Mouse (Mus musculus) cerebellum, postnatal 10 days (tissue): ENCODE measurements around the gene Siah3.

ENCODE experiments used
- DNase-seq, 2 experiments: peaks; one replicate each; pipeline ENCODE4 v3.0.0; 2021; ENCODE audit warnings: mixed read lengths in 2 of 2

Siah3 gene

DNA sequence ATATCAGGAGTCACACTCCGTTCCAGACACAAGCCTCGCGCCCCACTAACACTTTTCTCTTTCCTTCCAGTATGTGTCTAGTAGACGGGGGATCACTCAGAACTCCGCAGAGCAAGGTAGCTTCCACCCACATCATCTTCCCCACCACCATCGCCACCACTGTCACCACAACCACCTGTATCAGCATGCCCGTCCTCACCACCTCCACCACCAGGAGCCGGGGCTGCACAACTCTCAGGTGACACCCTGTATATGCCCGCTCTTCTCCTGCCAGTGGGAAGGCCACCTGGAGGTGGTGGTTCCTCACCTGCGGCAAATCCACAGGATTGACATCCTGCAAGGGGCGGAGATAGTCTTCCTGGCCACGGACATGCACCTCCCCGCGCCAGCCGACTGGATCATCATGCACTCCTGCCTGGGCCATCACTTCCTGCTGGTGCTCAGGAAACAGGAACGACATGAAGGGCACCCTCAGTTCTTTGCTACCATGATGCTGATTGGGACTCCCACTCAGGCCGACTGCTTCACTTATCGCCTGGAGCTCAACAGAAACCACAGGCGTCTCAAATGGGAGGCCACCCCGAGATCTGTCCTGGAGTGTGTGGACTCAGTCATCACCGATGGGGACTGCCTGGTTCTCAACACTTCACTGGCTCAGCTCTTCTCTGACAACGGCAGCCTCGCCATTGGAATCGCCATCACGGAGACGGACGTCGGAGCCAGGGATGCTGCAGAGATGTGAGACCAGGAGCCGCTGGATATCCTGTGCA, 69.8 kb downstream of the Siah3 start:
- DNase-seq = no peak

DNA sequence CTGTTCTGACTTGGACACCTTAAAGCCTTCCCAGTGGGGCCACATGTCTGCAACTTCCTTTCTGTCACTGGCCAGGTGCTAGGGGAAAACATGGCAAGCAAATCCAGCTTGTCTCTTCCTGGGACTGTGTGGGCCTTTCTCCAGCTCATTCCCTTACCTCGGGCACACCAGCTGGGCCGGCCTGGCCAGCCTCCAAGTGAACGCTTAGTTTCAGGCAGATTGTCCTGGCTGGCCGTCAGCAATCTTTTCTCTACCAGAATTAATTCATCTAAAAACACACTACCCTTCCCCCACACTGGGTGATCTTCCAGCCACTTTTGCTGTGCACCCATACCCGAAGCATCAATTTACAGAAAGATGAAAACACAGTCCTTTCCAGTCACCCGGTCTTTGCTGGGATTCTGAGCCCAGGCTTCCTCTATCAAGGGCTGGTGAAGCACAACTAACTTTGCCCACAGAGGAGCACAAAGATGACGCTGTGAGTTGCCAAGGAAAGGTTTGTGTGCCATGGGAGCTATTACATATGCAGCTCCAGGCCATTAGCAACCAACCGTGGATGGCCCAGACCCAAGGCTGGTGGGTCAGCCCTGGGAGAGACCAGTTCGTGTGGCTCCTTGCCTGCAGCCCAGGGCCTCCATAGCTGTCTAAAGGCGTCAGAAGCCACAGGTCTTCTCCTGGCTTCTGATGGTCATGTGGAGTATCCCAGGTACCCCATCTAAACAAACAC, 71.8 kb downstream of the Siah3 start:
- DNase-seq = peak; percentile 98 to 99

DNA sequence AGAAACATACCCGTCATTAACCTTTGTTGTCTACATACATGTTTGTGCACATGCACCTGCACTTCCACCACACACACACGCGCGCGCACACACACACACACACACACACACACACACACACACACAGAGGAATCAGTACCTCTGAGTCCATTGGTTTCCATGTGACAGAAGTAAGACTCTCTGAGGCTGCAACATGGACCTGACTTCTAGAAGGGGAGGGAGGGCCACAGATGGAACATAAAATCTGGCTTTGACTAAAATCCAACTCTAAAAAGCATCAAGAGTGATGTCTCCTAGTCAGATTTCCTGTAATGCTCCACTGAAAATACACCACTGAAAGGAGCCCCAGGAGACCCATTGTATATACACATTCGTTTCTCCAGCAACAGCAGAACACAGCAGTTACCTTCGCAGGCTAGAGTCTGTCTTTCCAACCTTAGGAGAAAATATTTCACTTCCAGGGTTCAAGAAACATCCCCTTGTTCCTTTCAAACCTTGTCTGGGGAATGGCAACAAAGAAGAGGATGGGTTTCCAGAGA, 75.1 kb downstream of the Siah3 start:
- no peak for DNase-seq

DNA sequence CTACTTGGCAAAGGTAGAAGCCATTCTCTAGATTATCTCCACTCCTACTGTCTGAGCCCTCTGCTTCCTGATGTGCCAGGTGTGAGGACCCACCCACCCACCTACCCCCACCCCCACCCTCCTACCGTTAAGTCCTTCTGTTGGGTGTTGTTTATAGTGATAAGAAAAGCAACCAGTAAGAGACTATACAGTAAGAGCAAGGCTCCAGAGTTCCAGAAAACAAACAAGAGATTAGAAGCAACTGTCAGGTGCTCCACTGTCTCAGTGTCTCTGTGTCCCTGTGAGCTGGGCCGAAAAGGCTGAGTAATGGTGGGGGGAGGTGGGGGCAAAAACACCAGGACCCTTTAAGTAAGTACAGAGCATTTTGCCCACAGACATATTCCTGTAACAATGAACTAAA, 83.4 kb downstream of the Siah3 start:
- DNase-seq = no peak

DNA sequence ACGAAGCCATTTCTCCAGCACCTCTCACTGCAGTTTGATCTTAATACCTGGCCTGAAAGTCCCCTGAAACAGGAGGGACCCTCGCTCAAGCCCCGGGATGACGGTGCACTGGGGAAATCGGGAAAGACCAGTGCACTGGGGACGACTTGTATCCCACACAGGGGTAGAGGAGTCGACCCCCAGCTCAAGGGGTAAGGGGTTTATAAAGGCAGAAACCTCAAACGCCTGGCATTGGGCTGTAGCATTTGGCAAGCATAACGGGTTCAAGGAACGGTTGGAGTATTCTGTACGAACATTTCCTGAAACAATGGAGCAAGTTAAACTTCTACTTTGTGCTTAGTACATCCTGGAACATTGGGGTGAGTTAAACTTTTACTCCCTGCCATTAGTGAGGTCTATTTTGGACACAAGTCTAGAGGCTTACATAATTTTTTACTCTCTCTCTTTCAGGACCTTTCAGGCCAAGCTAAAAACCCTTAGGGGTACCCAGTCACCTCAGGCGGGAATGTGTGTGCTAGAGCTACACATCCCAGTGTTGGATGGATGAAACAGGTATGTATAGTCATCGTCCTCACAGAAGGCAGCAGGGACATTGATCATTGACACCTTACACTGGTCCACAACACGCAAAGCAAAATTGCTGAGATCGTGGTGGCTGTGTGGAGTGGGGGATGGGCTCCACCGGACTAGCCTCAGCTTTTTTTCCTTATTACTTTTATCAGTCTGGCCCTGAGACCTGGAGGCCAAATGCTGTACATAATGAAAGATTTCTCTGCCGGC, 84.6 kb downstream of the Siah3 start:
- no peak for DNase-seq

DNA sequence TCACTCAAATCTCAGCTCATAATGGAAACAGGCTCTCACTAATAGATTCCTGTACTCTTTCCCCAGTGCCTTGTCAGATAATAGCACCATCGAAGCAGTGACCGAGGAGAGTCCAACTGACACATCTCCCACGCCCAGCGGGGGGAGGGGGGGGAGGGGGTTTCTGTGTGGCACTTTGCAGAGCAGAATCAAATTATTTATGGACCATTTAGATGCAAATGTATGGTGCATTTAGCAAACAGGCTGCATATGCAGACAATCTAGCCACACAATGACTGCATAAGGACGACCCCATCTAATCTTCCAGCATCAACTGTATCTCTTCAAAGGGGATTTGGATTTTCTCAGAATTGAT, 85.2 kb downstream of the Siah3 start:
- peak; percentile 38 to 52 for DNase-seq

DNA sequence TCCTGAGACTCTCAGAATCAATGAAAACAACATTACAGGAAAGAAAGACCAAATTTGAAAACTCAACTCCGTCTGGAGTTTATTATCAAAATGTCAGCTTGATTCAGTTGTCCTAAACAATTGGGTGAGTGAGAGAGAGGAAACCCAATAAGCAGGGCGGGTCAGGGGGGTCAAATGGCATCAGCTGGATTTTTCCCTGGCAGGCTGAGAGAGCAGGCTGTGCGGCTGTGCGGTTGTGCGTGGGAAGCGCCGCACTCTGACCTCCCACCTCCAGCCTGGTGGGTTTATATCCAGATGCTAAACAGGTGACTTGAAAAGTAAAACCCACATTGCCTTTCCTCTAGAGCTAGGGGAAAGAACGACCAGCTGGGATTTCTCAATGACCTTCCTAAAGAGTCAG, 85.9 kb downstream of the Siah3 start:
- DNase-seq = no peak

DNA sequence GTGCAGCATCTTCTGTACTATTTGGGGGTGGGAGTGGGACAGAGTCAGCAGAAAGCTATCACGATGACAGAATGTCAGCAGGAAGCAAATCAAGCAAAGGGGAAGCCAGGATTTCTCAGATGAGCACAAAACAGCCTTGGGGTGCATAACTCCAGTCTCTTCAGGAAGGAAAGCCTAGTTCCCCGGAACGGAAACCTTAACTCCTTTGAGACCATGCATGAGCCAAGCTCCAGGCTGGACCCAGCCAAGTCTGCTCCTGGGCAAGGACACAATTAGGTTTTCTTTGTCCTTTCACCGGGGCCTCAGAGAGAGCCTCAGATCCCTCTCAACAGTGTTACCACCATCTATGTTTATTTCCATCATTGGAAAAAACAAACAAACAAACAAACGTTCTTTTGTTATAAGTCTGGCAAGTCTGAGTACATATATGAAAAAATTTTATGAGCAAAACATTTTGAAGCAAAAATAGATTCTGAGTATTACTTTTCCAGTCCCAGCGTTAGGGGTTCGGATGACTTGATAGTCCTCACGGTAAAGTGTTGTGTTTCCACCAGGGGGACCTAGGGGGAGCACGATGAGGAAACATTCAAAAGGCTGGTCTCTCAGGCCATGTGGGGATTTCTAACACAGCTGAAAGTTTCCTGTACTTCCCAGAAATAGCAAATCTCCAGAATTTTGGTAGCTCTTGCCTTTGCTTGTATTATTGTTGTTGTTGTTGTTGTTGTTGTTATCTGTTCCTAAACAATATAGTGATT, 106.0 kb downstream of the Siah3 start:
- DNase-seq = peak; percentile 52 to 54

DNA sequence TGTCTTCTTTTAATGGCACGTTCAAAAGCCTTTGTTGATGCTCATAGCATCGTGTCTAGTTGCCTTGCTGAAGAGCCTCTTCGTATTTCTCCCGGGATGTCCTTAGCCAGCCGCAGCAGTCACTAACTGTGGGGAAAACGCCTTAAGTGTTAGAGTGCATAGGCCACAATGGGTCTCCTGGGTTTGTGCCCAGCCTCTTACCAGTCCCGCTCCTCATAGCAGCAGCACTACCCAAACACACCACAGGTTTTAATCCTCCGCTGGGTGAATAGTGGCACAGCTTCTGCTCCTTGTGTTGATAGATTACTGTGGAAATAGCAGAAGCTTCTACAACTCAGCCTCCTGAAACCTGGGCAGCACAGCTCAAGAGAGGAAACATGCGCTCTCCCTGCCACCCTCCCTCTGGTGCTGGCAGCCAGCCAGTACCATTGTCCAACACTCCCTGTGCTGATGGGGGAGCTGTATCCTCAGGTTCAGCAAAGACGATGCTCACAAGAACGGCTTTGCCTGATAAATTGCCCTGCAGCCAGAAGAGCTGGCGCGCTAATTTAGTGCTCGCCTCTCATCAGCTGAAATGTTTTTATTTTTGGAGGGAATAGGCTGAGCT, 109.9 kb downstream of the Siah3 start:
- DNase-seq = peak; percentile 97

DNA sequence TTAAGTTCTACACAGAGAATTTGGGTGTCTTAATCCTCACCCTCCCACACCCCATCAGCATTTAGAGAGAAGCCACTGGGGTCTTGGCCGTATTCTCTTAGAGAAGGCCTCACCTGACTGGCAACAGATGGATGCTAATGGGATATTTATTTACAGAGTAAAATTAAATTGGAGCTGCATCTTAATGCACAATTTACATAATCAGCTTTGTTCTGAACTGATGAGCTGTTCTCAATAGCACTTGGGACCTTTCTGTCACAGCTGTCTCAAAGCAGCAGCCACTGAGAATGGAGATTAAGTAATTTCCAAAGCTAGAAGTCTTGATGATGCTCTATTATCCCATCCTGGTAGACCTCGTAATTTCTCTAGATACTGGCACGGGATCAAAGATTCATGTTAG, 110.5 kb downstream of the Siah3 start:
- DNase-seq = peak in 1 of 2 experiments; percentile 43

DNA sequence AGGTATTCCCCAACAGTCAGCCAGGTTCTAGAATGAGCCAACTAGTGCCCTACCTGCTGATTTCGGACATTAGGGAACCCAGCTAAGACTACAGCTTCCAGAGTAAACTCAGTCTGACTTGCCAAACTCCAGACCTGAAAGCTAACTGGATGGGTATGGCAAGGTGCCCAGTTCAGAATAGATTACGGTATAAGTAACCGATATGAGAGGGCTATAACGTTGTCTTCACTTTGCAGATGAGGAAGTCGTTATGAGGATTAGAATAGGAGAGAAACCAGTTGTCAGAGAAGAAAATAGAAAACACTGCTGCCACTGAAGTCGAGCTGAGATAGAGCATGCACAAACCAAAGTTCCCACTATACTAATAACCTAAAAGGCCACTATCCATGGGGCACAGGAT, 123.2 kb downstream of the Siah3 start:
- no peak for DNase-seq
